Mouse (Mus musculus) ES-Bruce4 (cell line): Measurements from ENCODE around the gene Cbfa2t3.

Source experiments
- CTCF ChIP-seq: IDR thresholded peaks from one replicate; pipeline ENCODE4 v1.8.1; 2011; ENCODE audit warnings: low read depth, low read length
- EP300 ChIP-seq: IDR thresholded peaks from 2 replicates; pipeline ENCODE4 v1.6.1; 2011; ENCODE audit warnings: low read depth, low read length; ENCODE audit not compliant: insufficient read depth
- POLR2A ChIP-seq: IDR thresholded peaks from one replicate; pipeline ENCODE4 v1.8.1; 2011; ENCODE audit warnings: low read length; ENCODE audit not compliant: insufficient read depth

DNA sequence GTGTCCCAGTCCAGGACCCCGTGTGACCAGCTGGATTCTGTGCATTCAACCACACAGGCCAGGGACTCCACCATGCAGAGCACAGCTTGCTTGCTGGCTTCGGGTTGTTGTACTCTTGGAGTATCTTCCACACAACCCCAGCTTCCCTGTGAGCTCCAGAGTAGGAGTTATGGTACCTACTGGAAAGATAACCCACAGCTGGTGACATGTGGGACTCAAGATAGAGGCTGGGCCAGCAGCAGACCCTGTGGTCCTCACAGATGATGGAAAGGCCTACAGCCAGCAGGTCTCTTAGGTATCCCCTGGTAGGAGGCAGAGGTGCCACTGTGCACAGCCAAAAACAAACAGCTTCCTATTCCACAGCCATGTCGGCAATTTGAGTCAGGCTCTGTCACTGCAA, 12.6 kb upstream of the Cbfa2t3 start:
- no peak for TF ChIP-seq CTCF
- TF ChIP-seq EP300: no peak
- TF ChIP-seq POLR2A: no peak
